Mouse (Mus musculus) v-Abl transformed pro-B cells (cell line): ENCODE data around the gene Hist2h2be.

Source experiments
- in situ Hi-C, 2 experiments: fragments of 400-800 bp; cut with MboI; formaldehyde crosslinking; loops; one replicate each; pipeline ENCODE4 v1.15.1; 2025; ENCODE audit not compliant: unreplicated experiment in 2 of 2

Gene Hist2h2be

DNA sequence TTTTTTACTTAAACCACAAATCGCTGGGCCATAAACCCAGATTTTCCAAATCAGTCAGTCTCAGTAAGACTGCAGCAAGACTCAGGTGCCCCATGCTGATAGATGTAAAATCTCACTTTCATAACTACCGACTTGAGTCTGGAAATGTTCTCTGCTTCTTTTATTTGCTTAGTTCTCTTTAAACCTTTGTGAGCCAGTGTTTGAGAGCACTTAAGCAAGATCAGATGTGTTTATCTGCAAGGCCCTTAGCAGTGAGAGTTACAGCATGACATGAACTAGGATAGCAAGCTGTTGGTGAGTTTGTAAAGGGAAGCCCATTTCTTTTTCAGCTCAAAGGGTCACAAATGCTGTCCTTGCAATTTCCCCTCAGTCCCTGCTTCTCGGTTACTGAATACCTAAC, 36.3 kb downstream of the Hist2h2be start:
- in situ Hi-C loops: loop anchor here in 1 of 2 experiments (25.0 kb wide), 2 partner anchors 295 to 595 kb away; partner anchors contain the start of gene Mcl1

DNA sequence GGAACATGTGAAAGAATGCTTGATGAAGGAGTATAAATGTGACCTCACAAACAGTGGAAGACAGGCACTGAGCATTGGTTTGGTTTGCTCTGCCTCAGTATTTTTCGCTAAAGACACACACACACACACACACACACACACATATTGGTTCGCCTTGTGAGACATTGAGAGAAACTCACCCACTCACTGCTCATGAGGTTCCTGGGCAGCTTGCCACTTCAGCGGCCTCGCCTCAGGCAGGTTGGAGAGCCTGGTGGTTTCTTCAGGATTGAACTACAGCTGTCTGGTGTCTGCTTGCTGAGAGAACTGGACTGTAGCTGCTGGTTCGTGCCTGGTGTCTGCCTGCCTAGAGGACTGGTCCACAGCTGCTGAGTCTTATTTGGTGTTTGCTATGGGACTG, 39.3 kb downstream of the Hist2h2be start:
- in situ Hi-C loops: loop anchor here in 1 of 2 experiments (25.0 kb wide), 2 partner anchors 298 to 598 kb away; partner anchors contain the start of gene Mcl1

DNA sequence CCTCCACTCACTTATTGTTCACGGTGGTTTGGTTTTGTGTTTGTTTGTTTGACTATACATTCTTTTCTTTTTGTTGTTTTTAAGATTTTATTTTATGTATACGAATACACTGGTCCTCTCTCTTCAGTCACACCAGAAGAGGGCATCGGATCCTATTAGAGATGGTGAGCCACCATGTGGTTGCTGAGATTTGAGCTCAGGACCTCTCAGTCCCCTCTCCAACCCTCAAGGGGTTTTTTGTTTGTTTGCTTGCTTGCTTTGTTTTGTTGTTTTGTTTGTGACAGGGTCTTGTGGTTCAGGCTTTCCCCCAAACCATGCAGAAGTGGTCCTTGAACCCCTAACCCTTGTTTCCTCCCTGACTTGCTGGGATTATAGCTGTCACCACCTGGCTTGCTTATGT, 40.7 kb downstream of the Hist2h2be start:
- in situ Hi-C loops: loop anchor here in 1 of 2 experiments (25.0 kb wide), 2 partner anchors 299 to 599 kb away; partner anchors contain the start of gene Mcl1

DNA sequence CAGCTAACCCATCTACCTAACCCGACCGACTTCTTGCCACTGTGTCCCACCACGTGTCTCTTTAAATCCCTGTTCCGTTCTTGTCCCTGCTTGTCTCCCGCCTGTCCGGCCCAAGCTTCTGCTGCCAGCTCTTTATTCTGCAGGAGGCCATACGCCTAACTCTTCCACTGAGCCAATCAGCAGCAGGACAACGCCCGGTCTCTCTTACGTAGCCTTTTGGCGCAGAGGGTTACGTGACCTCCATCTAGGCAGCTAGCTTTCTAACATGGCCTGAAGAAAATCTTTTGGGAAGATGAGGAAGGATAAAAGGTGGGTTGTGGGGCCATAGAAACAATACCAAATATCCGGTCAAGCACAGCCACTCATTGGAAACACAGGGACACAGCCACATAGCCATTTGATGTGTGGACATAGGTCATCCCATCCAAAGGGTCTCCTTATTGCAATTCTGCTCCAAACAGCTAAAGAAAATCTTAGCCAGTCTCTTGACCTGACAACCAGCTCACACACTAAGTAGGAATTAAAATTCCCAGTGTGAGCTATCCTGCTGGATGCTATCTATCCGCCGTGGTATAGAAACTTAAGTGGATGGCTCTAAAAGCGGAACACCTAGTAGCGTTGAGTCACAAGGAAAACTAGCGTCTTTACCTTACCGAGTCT, 41.4 kb downstream of the Hist2h2be start:
- in situ Hi-C loops: loop anchor here in 1 of 2 experiments (25.0 kb wide), 2 partner anchors 300 to 600 kb away; partner anchors contain the start of gene Mcl1

- in situ Hi-C loops: loop anchor here in 1 of 2 experiments (25.0 kb wide), 2 partner anchors 301 to 601 kb away; partner anchors contain the start of gene Mcl1
Measured at GRCm38 (mm10) chr3:96262979-96263550, 42.1 kb downstream of the Hist2h2be start, which contains the start of gene Hist2h4. TSS of gene Hist2h4 (minus strand) at chr3:96263311.

- in situ Hi-C loops: loop anchor here in 1 of 2 experiments (25.0 kb wide), 2 partner anchors 301 to 601 kb away; partner anchors contain the start of gene Mcl1
Measured at GRCm38 (mm10) chr3:96263558-96264403, 42.9 kb downstream of the Hist2h2be start.

- in situ Hi-C loops: loop anchor here in 1 of 2 experiments (25.0 kb wide), 2 partner anchors 302 to 602 kb away; partner anchors contain the start of gene Mcl1
Measured at GRCm38 (mm10) chr3:96264404-96264949, 43.6 kb downstream of the Hist2h2be start.

DNA sequence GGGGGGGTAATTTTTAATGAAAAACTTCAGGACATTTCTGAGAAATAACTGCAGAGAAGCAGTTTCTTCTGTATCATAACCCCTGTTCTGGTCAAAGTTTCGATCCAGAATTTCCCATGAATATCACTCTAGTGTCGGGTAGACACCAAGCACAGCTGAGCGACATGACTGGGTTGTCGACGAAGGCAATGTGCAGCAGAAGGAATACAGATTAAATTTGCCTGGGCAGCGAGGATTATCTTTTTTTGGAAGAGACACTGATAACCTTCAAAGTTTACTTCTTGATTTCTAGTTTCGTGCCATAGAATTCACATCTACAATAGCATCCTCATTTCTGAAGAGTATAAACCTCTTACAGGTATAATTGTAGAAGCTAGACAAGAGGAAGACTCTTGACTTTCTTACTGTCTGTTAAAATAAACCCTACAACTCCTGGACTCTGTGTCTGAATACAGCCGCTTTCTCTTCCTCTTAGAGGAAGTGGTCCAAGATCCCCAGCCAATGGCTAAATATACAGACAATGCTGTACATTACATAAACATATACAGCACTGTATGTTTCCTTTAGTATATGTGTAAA, 45.3 kb downstream of the Hist2h2be start:
- in situ Hi-C loops: loop anchor here in 1 of 2 experiments (5.0 to 25.0 kb wide), 3 partner anchors 39 to 604 kb away; partner anchors contain the start of gene Mcl1

DNA sequence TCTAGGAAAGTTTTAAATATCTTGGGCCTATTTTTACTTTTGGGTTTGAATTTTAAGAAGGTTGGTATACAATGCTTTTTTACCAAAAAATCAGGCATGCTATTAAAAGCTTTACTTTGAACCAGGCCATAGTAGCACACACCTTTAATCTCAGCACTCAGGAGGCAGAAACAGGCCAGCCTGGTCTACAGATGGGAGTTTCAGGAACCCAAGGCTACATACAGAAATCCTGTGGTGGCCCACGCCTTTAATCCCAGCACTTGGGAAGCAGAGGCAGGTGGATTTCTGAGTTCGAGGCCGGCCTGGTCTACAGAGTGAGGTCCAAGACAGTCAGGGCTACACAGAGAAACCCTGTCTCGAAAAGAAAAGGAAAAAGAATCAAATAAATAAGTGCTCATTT, 46.6 kb downstream of the Hist2h2be start:
- in situ Hi-C loops: loop anchor here in 1 of 2 experiments (5.0 to 25.0 kb wide), 3 partner anchors 40 to 605 kb away; partner anchors contain the start of gene Mcl1

GRCm38 (mm10) chr3:96268051-96268775, 47.3 kb downstream of the Hist2h2be start, which contains the start of gene Hist2h3b:
TSS of gene Hist2h3b (plus strand) at chr3:96268654.
- in situ Hi-C loops: loop anchor here in 1 of 2 experiments (5.0 to 25.0 kb wide), 3 partner anchors 41 to 606 kb away; partner anchors contain the start of gene Mcl1

- in situ Hi-C loops: loop anchor here in 1 of 2 experiments (5.0 to 25.0 kb wide), 3 partner anchors 42 to 607 kb away; partner anchors contain the start of gene Mcl1
Measured at GRCm38 (mm10) chr3:96268776-96269378, 48.0 kb downstream of the Hist2h2be start.

GRCm38 (mm10) chr3:96269511-96270474, 48.9 kb downstream of the Hist2h2be start, which contains the start of gene Hist2h2bb:
TSS of gene Hist2h2bb (plus strand) at chr3:96269752.
- in situ Hi-C loops: loop anchor here in 1 of 2 experiments (5.0 to 25.0 kb wide), 3 partner anchors 42 to 607 kb away; partner anchors contain the start of gene Mcl1
